12 mouse cellular contexts compared by ENCODE assay signal in genomic region chr12:116677701-116678100, GRCm38 (mm10).
DNase-seq lines count a peak whose midpoint lies in the region; ATAC-seq and TF ChIP-seq lines count a peak whose summit lies in the region.
"Had no signal": no experiment of that assay in that cellular context is flagged by ENCODE, and none has a peak within 500 bp of the region (broad histone marks: within the 10 kb centered on the region; RNA-seq: fewer than 3 reads in every experiment).

No protein-coding gene starts in this region.

- DNase-seq in embryo, embryonic 10 days (ENCODE audit: low spot score) = peak; percentile 40
- DNase-seq in embryo, embryonic 9.5 days (ENCODE audit: extremely low spot score) = no peak
- peak; percentile 83 for DNase-seq in forebrain, postnatal 0 days
- peak; percentile 55 to 76 for DNase-seq in left cerebral cortex, postnatal 25 days (ENCODE audit: low spot score in 2 of 2)
- peak; percentile 39 to 61 for DNase-seq in right cerebral cortex, adult 2 months (ENCODE audit: low spot score in 2 of 2)
- no peak for DNase-seq in heart, postnatal 10 days
- DNase-seq in lung, adult 18-20 months = no peak
- no peak for DNase-seq in natural killer cell, adult 2 months (ENCODE audit: low spot score in 2 of 2)
- DNase-seq: kidney, postnatal 14 days; liver, embryonic 13.5 days; spleen, adult 18-20 months had no signal

- no peaks in the 10 kb centered on the region for H3K27me3 ChIP-seq in forebrain, postnatal 0 days (ENCODE audit: insufficient read depth, low read length)
- H3K27me3 ChIP-seq: liver, embryonic 13.5 days had no signal

- intact Hi-C loops in left cerebral cortex, postnatal 25 days (cut with DNase I) = no loop called here
- intact Hi-C loops in heart, postnatal 10 days (cut with DNase I) = no loop called here

- H3K9me3 ChIP-seq in forebrain, postnatal 0 days (ENCODE audit: low read length) = no peaks in the 10 kb centered on the region
- H3K9me3 ChIP-seq: liver, embryonic 13.5 days had no signal

- WGBS in forebrain, postnatal 0 days = 7% methylated on average over 3 of the region's 3 CpGs

- no peak overlapping the region for H3K4me3 ChIP-seq in forebrain, postnatal 0 days (ENCODE audit: low read depth, low read length)
- H3K4me3 ChIP-seq: erythroblast, embryonic 14.5 days; liver, embryonic 13.5 days had no signal

- no peak for TF ChIP-seq CTCF in forebrain, postnatal 0 days (IDR thresholded peaks at IDR 0.05; ENCODE audit: low read depth)

- no peak overlapping the region for H3K4me2 ChIP-seq in forebrain, postnatal 0 days (ENCODE audit: low read depth)
- H3K4me2 ChIP-seq: liver, embryonic 13.5 days had no signal

- no peaks in the 10 kb centered on the region for H3K36me3 ChIP-seq in forebrain, postnatal 0 days (ENCODE audit: insufficient read depth)
- H3K36me3 ChIP-seq: liver, embryonic 13.5 days had no signal

- peak overlapping the region; percentile 73 for H3K27ac ChIP-seq in forebrain, postnatal 0 days (ENCODE audit: low read depth, low read length)
- H3K27ac ChIP-seq: liver, embryonic 13.5 days had no signal

- peak; percentile 99 for ATAC-seq in forebrain, postnatal 0 days

- 0 out of 2 replicates have a peak, but pooled peaks cover 3% of the 10 kb centered on the region for H3K4me1 ChIP-seq in forebrain, postnatal 0 days (ENCODE audit: insufficient read depth)
- H3K4me1 ChIP-seq: liver, embryonic 13.5 days had no signal

- no peak overlapping the region for H3K9ac ChIP-seq in forebrain, postnatal 0 days
- H3K9ac ChIP-seq: liver, embryonic 13.5 days had no signal

Comparison
In these comparisons a context has a peak if more than half of its experiments do, and no peak if none do; other contexts are left out.
1. DNase-seq: peak in embryo, embryonic 10 days (single experiment), forebrain, postnatal 0 days (single experiment), left cerebral cortex, postnatal 25 days (2 of 2) and right cerebral cortex, adult 2 months (2 of 2); none in embryo, embryonic 9.5 days (single experiment), heart, postnatal 10 days (0 of 2), lung, adult 18-20 months (0 of 2) and natural killer cell, adult 2 months (0 of 2).